8 mouse cellular contexts compared by ENCODE assay signal in the genomic region with DNA sequence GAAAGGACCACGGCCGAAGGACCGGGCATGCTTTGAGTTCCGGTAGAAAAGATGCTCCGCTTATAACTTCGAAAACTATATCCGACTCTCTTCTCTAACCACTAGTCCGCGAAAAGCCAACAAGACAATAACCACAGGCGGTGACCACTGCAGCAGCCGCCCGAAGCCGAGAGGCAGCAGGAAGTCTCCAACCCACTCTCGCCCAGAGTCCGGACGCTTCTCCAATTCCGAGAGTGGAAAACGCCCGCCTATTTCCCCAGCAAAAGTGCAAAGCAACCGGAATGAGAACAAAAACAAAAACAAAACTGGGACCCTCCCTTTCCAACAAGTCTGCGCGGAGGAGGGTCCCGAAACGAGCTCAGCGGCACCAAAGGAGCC. TPM values are rescaled to one million over a fixed set of nuclear protein-coding genes. Genes with fewer than 3 reads are reported as not detected.
DNase-seq lines count a peak whose midpoint lies in the region; ATAC-seq and TF ChIP-seq lines count a peak whose summit lies in the region.

No protein-coding gene starts in this region.

- H3K27ac ChIP-seq in heart, embryonic 14.5 days (replicated peaks in 1 of 2; ENCODE audit: control insufficient read depth in 1 of 2, insufficient read depth in 1 of 2, low read depth in 2 of 2, low read length in 2 of 2): peak overlapping the region; percentile 3 to 87; a peak in 3 of 4 replicates
- peak overlapping the region; percentile 95 for H3K27ac ChIP-seq in hindbrain, embryonic 12.5 days

- H3K9me3 ChIP-seq in heart, embryonic 14.5 days (ENCODE audit: control insufficient read depth, low read length): no peaks in the 10 kb centered on the region
- no peaks in the 10 kb centered on the region for H3K9me3 ChIP-seq in hindbrain, embryonic 12.5 days (replicated peaks)
- H3K9me3 ChIP-seq in megakaryocyte, embryonic 14.5 days: 0 out of 2 replicates have a peak, but pooled peaks cover 2% of the 10 kb centered on the region

- POLR2A ChIA-PET in Patski (lab: Charles Lee): interaction anchor here (0.6 to 1.0 kb wide), 3 partner anchors 60 to 234 kb away, joined by 3 read pairs; a partner anchor contains a TSS

- peak overlapping the region; percentile 89 for H3K4me3 ChIP-seq in heart, embryonic 14.5 days (ENCODE audit: control insufficient read depth in 1 of 2, insufficient read depth in 1 of 2, low read depth in 1 of 2, low read length in 2 of 2)
- peak overlapping the region; percentile 88 for H3K4me3 ChIP-seq in hindbrain, embryonic 12.5 days
- H3K4me3 ChIP-seq in megakaryocyte, embryonic 14.5 days (replicated peaks): peak overlapping the region; percentile 98

- peaks cover 5 to 9% of the 10 kb centered on the region in 2 experiments; a peak in 2 of 4 replicates for H3K4me1 ChIP-seq in heart, embryonic 14.5 days (ENCODE audit: control insufficient read depth in 2 of 2, insufficient read depth in 2 of 2, low read length in 2 of 2)
- peaks cover 15% of the 10 kb centered on the region for H3K4me1 ChIP-seq in hindbrain, embryonic 12.5 days
- peaks cover 33% of the 10 kb centered on the region for H3K4me1 ChIP-seq in megakaryocyte, embryonic 14.5 days

- 1% methylated on average over 25 of the region's 25 CpGs for WGBS in heart, embryonic 14.5 days
- WGBS in hindbrain, embryonic 12.5 days: under 1% methylated on average over 25 of the region's 25 CpGs

- DNase-seq in heart, postnatal 36 days: no peak
- DNase-seq in Patski (ENCODE audit: low read depth, low spot score): no peak
- DNase-seq in embryo, embryonic 11 days: no peak
- DNase-seq in ovary, postnatal 14 days (ENCODE audit: low spot score): no peak
- DNase-seq in frontal cortex, postnatal 14 days (ENCODE audit: low spot score in 2 of 2): no peak

- no peak for TF ChIP-seq CTCF in Patski (IDR thresholded peaks at IDR 0.05)

- no peaks in the 10 kb centered on the region for H3K27me3 ChIP-seq in heart, embryonic 14.5 days (ENCODE audit: control insufficient read depth, insufficient read depth, low read length)
- no peaks in the 10 kb centered on the region for H3K27me3 ChIP-seq in Patski
- no peaks in the 10 kb centered on the region for H3K27me3 ChIP-seq in hindbrain, embryonic 12.5 days
- no peaks in the 10 kb centered on the region for H3K27me3 ChIP-seq in megakaryocyte, embryonic 14.5 days (replicated peaks)

- no peak for ATAC-seq in heart, embryonic 14.5 days (ENCODE audit: insufficient number of reproducible peaks, insufficient read depth, low FRiP score, low read depth)
- peak; percentile 24 for ATAC-seq in Patski
- no peak for ATAC-seq in hindbrain, embryonic 12.5 days (ENCODE audit: low FRiP score)

- H3K4me2 ChIP-seq in heart, embryonic 14.5 days (ENCODE audit: low read length): peak overlapping the region; percentile 93
- H3K4me2 ChIP-seq in hindbrain, embryonic 12.5 days (replicated peaks): peak overlapping the region; percentile 73

- H3K9ac ChIP-seq in heart, embryonic 14.5 days (ENCODE audit: low read length): peak overlapping the region; percentile 87
- peak overlapping the region; percentile 76 for H3K9ac ChIP-seq in hindbrain, embryonic 12.5 days

- in situ Hi-C loops in Patski (cut with MboI; ENCODE audit: low pct_unique_long_range_greater_than_20kb): loop anchor here (10.0 kb wide), 1 partner anchor 374 kb away; no protein-coding TSS in a partner anchor

- peaks cover 7% of the 10 kb centered on the region for H3K36me3 ChIP-seq in heart, embryonic 14.5 days (ENCODE audit: control insufficient read depth, insufficient read depth, low read length)
- H3K36me3 ChIP-seq in hindbrain, embryonic 12.5 days: peaks cover 6% of the 10 kb centered on the region
- peaks cover 10% of the 10 kb centered on the region for H3K36me3 ChIP-seq in megakaryocyte, embryonic 14.5 days (replicated peaks; ENCODE audit: low read length)

- CTCF ChIA-PET in Patski (lab: Charles Lee): no interaction called here

- intact Hi-C loops in heart, postnatal 36 days (cut with DNase I): loop anchor here (2.0 kb wide), 1 partner anchor 156 kb away; a partner anchor contains a TSS

RNA-seq across cellular contexts. Expression of a gene that starts 0.5 kb away (rescaled TPM):
- 10.8 and 12.6 TPM in 2 replicates for polyA plus RNA-seq in heart, embryonic 14.5 days (2014; fragmentation: Nextera tagmentation; extraction: Ambion mirVana)
- total RNA-seq in heart, postnatal 36 days (2021): 10 to 100 TPM in 1 of 2 experiments, 1 to 10 TPM in 1; 9.6 to 10.6 TPM
- 13.2 TPM for polyA plus RNA-seq in Patski (2021)
- polyA plus RNA-seq in hindbrain, embryonic 12.5 days (2016; fragmentation: Nextera tagmentation; extraction: Ambion mirVana): 15.9 and 18.1 TPM in 2 replicates
- polyA plus RNA-seq in megakaryocyte, embryonic 14.5 days (2012; ENCODE audit: insufficient read depth, low replicate concordance): 0.82 and 1.2 TPM in 2 replicates
